ENCODE assay signal across 7 mouse cellular contexts in genomic region chr19:59239124-59239817, GRCm38 (mm10). TPM values are rescaled to one million over a fixed set of nuclear protein-coding genes. Genes with fewer than 3 reads are reported as not detected.
DNase-seq lines count a peak whose midpoint lies in the region; ATAC-seq lines count a peak whose summit lies in the region.

No protein-coding gene starts in this region.

- intact Hi-C loops in left cerebral cortex, postnatal 4 days (cut with DNase I), result no loop called here

- ATAC-seq in granulocyte monocyte progenitor cell, adult 5-6 weeks (replicated peaks; ENCODE audit: poor library complexity, severe bottlenecking), result peak; percentile 93
- ATAC-seq in midbrain, embryonic 15.5 days (replicated peaks), result peak; percentile 65; the same call in 1 of the 2 replicates

- H3K9ac ChIP-seq in midbrain, embryonic 15.5 days, result no peak overlapping the region

- H3K4me2 ChIP-seq in midbrain, embryonic 15.5 days, result no peak overlapping the region

- no peak overlapping the region for H3K27ac ChIP-seq in midbrain, embryonic 15.5 days

- no peak overlapping the region for H3K4me3 ChIP-seq in midbrain, embryonic 15.5 days

- WGBS in midbrain, embryonic 15.5 days, result 22% methylated on average over 17 of the region's 17 CpGs

- H3K27me3 ChIP-seq in midbrain, embryonic 15.5 days (replicated peaks), result peaks cover 5% of the 10 kb centered on the region; the same call in 1 of the 2 replicates

- no peaks in the 10 kb centered on the region for H3K9me3 ChIP-seq in midbrain, embryonic 15.5 days

- H3K4me1 ChIP-seq in midbrain, embryonic 15.5 days, result no peaks in the 10 kb centered on the region

- peak; percentile 84 for DNase-seq in adrenal gland, adult 2 months
- DNase-seq in embryo, embryonic 11.5 days (ENCODE audit: low read depth, low spot score), result peak; percentile 68
- peak; percentile 91 for DNase-seq in kidney, adult 18-20 months
- DNase-seq in left cerebral cortex, postnatal 4 days, result peak; percentile 84
- peak; percentile 76 for DNase-seq in spleen, adult 12 weeks (ENCODE audit: low spot score)

- no peaks in the 10 kb centered on the region for H3K36me3 ChIP-seq in midbrain, embryonic 15.5 days (replicated peaks)

RNA-seq across cellular contexts. Expression of gene Kcnk18, which starts 20.3 kb away (rescaled TPM):
- not detected for total RNA-seq in adrenal gland, adult 2 months (2021)
- polyA plus RNA-seq in adrenal gland, adult 2 months (2012; rRNA removed), result not detected in 2 replicates
- not detected in 2 replicates for total RNA-seq in granulocyte monocyte progenitor cell, adult 5-6 weeks (2014; fragmentation: Nextera tagmentation)
- not detected in 2 replicates for total RNA-seq in granulocyte monocyte progenitor cell, adult 5-6 weeks (2017)
- total RNA-seq in left cerebral cortex, postnatal 4 days (2021), result not detected
- not detected in 2 replicates for polyA plus RNA-seq in midbrain, embryonic 15.5 days (2015; fragmentation: Nextera tagmentation; extraction: Ambion mirVana)

RNA-seq across cellular contexts. Expression of gene Slc18a2, which starts 21.4 kb away (rescaled TPM):
- 10 to 100 TPM; 10.4 to 25.8 TPM for total RNA-seq in adrenal gland, adult 2 months (2021)
- 4.3 and 8.7 TPM in 2 replicates for polyA plus RNA-seq in adrenal gland, adult 2 months (2012; rRNA removed)
- 8.7 and 9.6 TPM in 2 replicates for total RNA-seq in granulocyte monocyte progenitor cell, adult 5-6 weeks (2014; fragmentation: Nextera tagmentation)
- 3.7 TPM in 2 replicates for total RNA-seq in granulocyte monocyte progenitor cell, adult 5-6 weeks (2017)
- total RNA-seq in left cerebral cortex, postnatal 4 days (2021), result 1 to 10 TPM; 4.6 to 6.0 TPM
- polyA plus RNA-seq in midbrain, embryonic 15.5 days (2015; fragmentation: Nextera tagmentation; extraction: Ambion mirVana), result 21.8 and 28.3 TPM in 2 replicates
